Mouse (Mus musculus) C2C12 (cell line): ENCODE measurements around the gene Perm1.

Experiments
- CEBPB ChIP-seq: IDR thresholded peaks from one replicate; pipeline ENCODE4 v1.6.1; 2011; ENCODE audit warnings: low read depth, mild to moderate bottlenecking, control low read depth, moderate library complexity
- CTCF ChIP-seq: IDR thresholded peaks from one replicate; pipeline ENCODE4 v1.5.1; 2011; ENCODE audit not compliant: control insufficient read depth, insufficient read depth, insufficient read length
- MYOD1 ChIP-seq: IDR thresholded peaks from one replicate; pipeline ENCODE4 v1.6.1; 2011; ENCODE audit warnings: low read depth; ENCODE audit not compliant: control insufficient read depth, insufficient read length
- MYOG ChIP-seq: IDR thresholded peaks from one replicate; pipeline ENCODE4 v1.6.1; 2011; ENCODE audit not compliant: control insufficient read depth, insufficient read length; ENCODE audit errors: extremely low read depth
- USF1 ChIP-seq: IDR thresholded peaks from one replicate; pipeline ENCODE4 v1.6.1; 2011; ENCODE audit warnings: low read depth, mild to moderate bottlenecking, control low read depth, moderate library complexity

DNA sequence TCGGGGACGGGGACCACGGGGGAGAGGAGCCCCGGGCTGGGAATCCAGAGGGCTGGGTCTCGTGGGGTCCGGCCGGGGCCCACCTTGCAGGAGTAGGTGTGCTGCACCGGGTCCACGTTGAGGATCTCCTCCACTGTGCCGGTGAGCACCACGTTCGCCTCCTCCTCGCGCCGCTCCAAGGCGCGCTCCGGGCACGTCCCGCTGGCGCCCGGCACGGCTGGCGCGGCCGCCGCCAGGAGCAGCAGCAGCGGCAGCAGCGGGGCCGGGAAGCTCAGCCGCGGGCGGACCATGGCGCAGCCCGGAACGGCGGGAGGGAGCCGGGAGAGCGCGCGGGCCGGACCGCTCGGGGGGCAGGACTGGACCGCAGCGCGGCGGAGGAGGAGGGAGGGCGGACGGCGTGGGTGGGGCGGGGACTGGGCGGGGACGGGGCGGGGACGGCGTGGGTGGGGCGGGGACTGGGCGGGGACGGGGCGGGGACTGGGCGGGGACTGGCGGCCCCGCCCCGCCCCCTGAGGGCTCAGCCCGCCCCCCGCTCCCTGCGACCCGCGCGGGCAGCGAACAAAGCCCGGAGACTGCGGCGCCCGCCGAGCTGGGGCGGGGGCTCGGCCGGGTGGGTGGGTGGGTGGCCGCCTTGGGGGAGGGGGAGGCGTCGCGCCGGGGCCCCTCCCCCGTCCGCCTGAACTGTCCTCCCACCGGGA lies 18.4 kb upstream of the Perm1 start, which contains the start of gene Agrn:
- no peak for TF ChIP-seq MYOG
- no peak for TF ChIP-seq CTCF
- TF ChIP-seq CEBPB = no peak
- no peak for TF ChIP-seq USF1
- TF ChIP-seq MYOD1 = no peak
